Mouse (Mus musculus): ENCODE measurements around the gene Cdk5. TPM values are rescaled to one million over a fixed set of nuclear protein-coding genes. Genes with fewer than 3 reads are reported as not detected.

Cdk5 gene
- polyA plus RNA-seq, 1 experiment from 2014 or later, result 50.7 TPM

DNA sequence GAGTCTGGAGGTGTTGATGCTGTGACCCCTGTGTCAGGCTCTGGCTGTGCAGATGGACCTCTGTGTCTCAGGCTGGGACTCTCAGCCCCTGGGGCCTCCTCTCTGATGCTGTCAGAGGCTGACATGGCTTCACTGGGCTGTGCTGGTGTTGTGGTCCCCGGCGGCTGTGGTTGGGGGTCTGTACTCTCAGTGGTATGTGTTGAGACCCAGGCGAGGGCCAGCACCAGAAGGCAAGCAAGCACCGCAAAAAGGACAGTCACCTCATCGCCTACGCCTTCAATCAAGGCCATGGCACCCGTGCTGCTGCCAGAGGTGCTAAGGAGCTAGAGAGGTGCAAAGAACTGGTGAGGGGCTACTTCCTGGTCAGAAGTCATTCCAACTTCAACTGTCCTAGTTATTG, 23.3 kb upstream of the Cdk5 start:
- 91% methylated on average over 7 of the region's 7 CpGs for WGBS
- H3K9me3 ChIP-seq, result no peaks in the 10 kb centered on the region
- H3K36me3 ChIP-seq (replicated peaks), result peaks cover 25% of the 10 kb centered on the region
- peaks cover 22% of the 10 kb centered on the region for H3K27me3 ChIP-seq (replicated peaks; ENCODE audit: low read depth, poor library complexity, severe bottlenecking)
- DNase-seq (ENCODE audit: low spot score), result no peak
- no peak overlapping the region for H3K27ac ChIP-seq (replicated peaks)
- H3K4me1 ChIP-seq, result peaks cover 56% of the 10 kb centered on the region
- H3K4me3 ChIP-seq, result peak overlapping the region; percentile 98

DNA sequence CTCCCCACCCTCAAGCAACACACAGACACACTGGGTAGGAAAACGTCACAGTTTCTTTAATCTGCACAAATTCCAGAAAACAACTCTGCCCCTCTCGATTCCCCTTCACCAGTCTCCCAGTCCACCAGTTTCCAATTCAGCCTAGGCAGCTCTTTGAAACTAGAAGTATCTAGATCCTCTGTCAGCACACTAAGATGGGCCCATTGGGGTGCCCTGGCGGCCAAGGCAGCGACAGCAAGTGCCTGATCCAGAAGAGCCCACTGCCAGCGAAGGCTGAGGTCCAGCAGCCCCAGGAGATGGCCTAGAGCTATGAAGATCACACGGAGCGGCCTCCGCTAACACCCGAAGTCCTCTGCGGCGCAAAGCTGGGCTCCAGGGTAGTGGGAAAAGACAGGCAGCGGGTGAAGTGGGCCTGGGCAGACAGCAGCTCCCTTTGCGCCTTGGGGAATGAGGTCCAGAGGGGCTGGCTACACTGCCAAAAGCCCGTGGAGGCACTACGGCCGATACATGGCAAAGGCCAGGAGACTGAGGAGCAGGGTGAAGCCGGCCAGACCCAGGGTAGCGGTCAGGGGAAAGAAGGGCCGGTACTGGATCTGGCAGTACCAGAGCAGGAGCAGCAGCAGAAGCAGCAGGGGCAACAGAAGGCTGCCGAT, 22.2 kb upstream of the Cdk5 start:
- DNase-seq (ENCODE audit: low spot score), result no peak
- Histone ChIP-seq H3K9me3 (no peaks in the 10 kb centered on the region), H3K27me3 (replicated peaks; ENCODE audit: low read depth, poor library complexity, severe bottlenecking) (peaks cover 18% of the 10 kb centered on the region), H3K4me1 (peaks cover 47% of the 10 kb centered on the region), H3K27ac (replicated peaks) (peak overlapping the region; percentile 98), H3K36me3 (replicated peaks) (peaks cover 35% of the 10 kb centered on the region), H3K4me3 (peak overlapping the region; percentile 98)
- 56% methylated on average over 20 of the region's 20 CpGs for WGBS

DNA sequence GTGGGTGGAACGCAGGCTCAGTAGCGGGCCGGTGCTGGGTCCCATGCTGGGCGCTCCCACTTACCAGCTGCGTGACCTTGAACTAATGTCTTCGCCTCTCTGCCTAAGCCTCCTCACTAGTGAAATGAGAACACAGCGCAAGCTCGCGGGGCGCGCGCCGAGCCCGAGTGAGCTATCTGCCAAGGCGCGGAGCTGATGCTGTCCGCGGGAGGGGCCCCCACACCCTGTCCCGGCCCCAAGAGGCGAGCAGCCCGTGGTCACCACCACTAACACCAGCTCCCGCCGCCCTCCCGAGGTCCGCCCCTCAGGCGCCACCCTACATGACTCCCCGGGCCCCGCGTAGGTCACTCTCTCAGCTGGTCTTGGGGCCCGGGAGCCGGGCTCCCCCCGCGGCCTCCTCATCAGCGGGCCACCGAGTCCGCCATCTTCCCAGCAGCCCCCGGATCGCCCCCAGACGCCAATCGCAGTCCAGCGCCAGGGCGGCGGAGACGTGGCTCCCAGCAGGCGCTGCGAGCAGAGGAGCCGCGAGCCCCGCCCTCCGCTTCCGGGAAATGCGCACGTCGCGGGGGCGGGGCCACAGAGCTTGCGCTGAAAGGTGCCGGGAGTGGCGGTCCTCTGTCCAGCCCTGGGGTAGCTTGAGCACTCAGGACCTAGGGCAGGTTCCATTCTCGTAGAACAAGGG, 21.6 kb upstream of the Cdk5 start, which contains the start of gene Fastk:
TSS of gene Fastk (minus strand) at position 542 of the 682 bp plus-strand sequence.
- Histone ChIP-seq H3K4me1 (peaks cover 47% of the 10 kb centered on the region), H3K27me3 (replicated peaks; ENCODE audit: low read depth, poor library complexity, severe bottlenecking) (peaks cover 13% of the 10 kb centered on the region), H3K9me3 (no peaks in the 10 kb centered on the region), H3K4me3 (peak within 1 kb of the TSS; percentile 98), H3K36me3 (replicated peaks) (peaks cover 42% of the 10 kb centered on the region), H3K27ac (replicated peaks) (peak within 1 kb of the TSS; percentile 98)
- peak; percentile 95 for DNase-seq (ENCODE audit: low spot score)
- under 1% methylated on average over 60 of the region's 60 CpGs for WGBS

DNA sequence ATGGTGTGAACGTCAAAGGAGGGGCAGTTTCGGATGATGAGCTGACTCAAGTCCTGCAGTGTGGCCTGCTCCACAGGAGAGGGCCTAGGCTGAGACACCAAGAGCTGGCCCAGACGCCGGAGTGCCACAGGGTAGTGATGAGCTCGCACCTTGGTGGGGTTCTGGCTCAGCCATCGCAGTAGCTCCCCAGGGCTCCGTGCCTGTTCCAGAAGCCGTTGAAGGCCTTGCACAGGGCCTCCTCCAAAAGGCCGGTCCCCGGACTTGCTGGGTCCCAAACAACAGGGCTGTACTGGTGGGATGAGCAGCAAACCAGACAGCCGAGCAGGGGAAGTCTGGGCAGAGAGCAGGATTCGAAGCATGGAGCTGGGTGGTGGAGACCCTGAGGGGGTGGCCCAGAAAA, 20.6 kb upstream of the Cdk5 start:
- WGBS, result 86% methylated on average over 12 of the region's 12 CpGs
- Histone ChIP-seq H3K36me3 (replicated peaks) (peaks cover 52% of the 10 kb centered on the region), H3K4me3 (peak overlapping the region; percentile 98), H3K27ac (replicated peaks) (peak overlapping the region; percentile 98; the same call in 1 of the 2 replicates), H3K4me1 (peaks cover 47% of the 10 kb centered on the region), H3K27me3 (replicated peaks; ENCODE audit: low read depth, poor library complexity, severe bottlenecking) (peaks cover 6% of the 10 kb centered on the region), H3K9me3 (no peaks in the 10 kb centered on the region)
- DNase-seq (ENCODE audit: low spot score), result no peak

- DNase-seq (ENCODE audit: low spot score), result no peak
- Histone ChIP-seq H3K36me3 (replicated peaks) (peaks cover 59% of the 10 kb centered on the region), H3K9me3 (no peaks in the 10 kb centered on the region), H3K4me1 (peaks cover 47% of the 10 kb centered on the region), H3K27ac (replicated peaks) (no peak overlapping the region), H3K4me3 (no peak overlapping the region), H3K27me3 (replicated peaks; ENCODE audit: low read depth, poor library complexity, severe bottlenecking) (no peaks in the 10 kb centered on the region)
- WGBS, result 91% methylated on average over 7 of the region's 7 CpGs
These were observed 19.9 kb upstream of the Cdk5 start for GRCm38 (mm10) chr5:24443204-24443603.

DNA sequence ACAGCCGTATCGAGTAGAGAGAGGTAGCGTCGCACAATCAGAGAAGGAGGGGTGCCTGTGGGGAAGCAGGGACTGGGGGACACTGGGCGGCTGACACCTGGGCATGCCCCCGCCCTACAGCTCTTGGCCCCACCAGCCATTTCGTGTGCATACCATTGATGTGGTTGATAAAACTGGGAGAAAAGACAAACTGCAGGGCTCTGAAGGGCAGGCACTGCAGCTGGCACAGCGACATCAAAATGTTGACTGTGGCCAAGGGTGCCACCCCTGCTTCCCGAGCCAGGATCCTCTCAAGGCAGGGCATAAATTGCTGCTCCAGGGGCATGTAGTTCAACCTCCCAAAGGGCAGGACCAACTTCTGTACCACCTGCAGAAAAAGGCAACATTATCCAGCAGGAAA, 18.7 kb upstream of the Cdk5 start:
- H3K4me1 ChIP-seq, result peaks cover 36% of the 10 kb centered on the region
- no peak overlapping the region for H3K27ac ChIP-seq (replicated peaks)
- no peaks in the 10 kb centered on the region for H3K9me3 ChIP-seq
- no peak for DNase-seq (ENCODE audit: low spot score)
- H3K27me3 ChIP-seq (replicated peaks; ENCODE audit: low read depth, poor library complexity, severe bottlenecking), result no peaks in the 10 kb centered on the region
- H3K4me3 ChIP-seq, result no peak overlapping the region
- WGBS, result 91% methylated on average over 9 of the region's 9 CpGs
- peaks cover 64% of the 10 kb centered on the region for H3K36me3 ChIP-seq (replicated peaks)

DNA sequence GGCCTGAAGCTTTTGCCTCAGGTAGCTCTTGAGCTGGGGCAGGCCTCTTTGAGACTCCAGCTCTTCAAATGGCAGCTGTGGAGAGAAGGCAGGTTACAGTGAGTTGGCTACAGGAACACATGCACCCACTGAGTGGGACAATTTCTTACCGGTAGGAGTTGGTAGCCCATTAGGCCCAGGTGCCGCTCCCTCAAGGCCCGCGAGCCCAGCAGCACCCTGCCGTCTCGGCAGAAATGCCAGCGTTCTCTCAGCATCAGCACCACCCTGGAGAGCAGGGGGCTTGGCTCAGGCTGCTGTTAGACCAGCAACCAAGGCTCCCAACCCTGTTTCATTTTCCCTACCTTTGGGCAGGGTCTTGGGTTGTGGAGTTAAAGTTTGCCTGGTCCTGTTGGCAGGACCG, 17.9 kb upstream of the Cdk5 start:
- 95% methylated on average over 8 of the region's 8 CpGs for WGBS
- Histone ChIP-seq H3K27me3 (replicated peaks; ENCODE audit: low read depth, poor library complexity, severe bottlenecking) (no peaks in the 10 kb centered on the region), H3K4me1 (peaks cover 27% of the 10 kb centered on the region), H3K4me3 (no peak overlapping the region), H3K36me3 (replicated peaks) (peaks cover 72% of the 10 kb centered on the region), H3K9me3 (no peaks in the 10 kb centered on the region), H3K27ac (replicated peaks) (no peak overlapping the region)
- DNase-seq (ENCODE audit: low spot score), result no peak

DNA sequence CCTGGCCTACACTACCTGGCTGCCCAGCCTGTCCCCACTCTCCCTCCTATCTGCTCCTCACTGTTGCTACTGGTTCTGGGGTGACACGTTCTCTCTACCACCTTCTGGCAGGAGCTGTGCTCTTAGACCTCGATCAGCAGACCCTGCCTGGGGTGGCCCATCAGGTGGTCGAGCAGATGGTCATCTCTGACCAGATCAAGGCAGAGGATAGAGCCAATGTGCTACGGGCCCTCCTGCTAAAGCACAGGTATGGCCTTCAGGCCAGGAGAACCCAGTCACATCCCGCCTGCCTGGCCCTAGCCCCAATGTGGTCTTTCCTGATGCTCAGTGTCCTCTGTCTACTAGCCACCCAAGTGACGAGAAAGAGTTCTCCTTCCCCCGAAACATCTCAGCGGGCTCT, 10.7 kb upstream of the Cdk5 start:
- no peak for DNase-seq (ENCODE audit: low spot score)
- Histone ChIP-seq H3K36me3 (replicated peaks) (peaks cover 92% of the 10 kb centered on the region), H3K27me3 (replicated peaks; ENCODE audit: low read depth, poor library complexity, severe bottlenecking) (no peaks in the 10 kb centered on the region), H3K27ac (replicated peaks) (no peak overlapping the region), H3K4me3 (no peak overlapping the region), H3K4me1 (peaks cover 6% of the 10 kb centered on the region), H3K9me3 (no peaks in the 10 kb centered on the region)
- WGBS, result 87% methylated on average over 8 of the region's 8 CpGs

GRCm38 (mm10) chr5:24428596-24428995, 5.3 kb upstream of the Cdk5 start:
- H3K27me3 ChIP-seq (replicated peaks; ENCODE audit: low read depth, poor library complexity, severe bottlenecking), result peaks cover 24% of the 10 kb centered on the region
- WGBS, result 16% methylated on average over 9 of the region's 9 CpGs
- 0 out of 2 replicates have a peak overlapping the region, but pooled peaks have one; percentile 41 for H3K27ac ChIP-seq (replicated peaks)
- peaks cover 55% of the 10 kb centered on the region for H3K4me1 ChIP-seq
- H3K4me3 ChIP-seq, result peak overlapping the region; percentile 80
- peaks cover 45% of the 10 kb centered on the region for H3K36me3 ChIP-seq (replicated peaks)
- H3K9me3 ChIP-seq, result no peaks in the 10 kb centered on the region
- DNase-seq (ENCODE audit: low spot score), result peak; percentile 43

- Histone ChIP-seq H3K4me3 (peak overlapping the region; percentile 80), H3K27ac (replicated peaks) (peak overlapping the region; percentile 41; the same call in 1 of the 2 replicates), H3K27me3 (replicated peaks; ENCODE audit: low read depth, poor library complexity, severe bottlenecking) (peaks cover 24% of the 10 kb centered on the region), H3K36me3 (replicated peaks) (peaks cover 39% of the 10 kb centered on the region), H3K4me1 (peaks cover 56% of the 10 kb centered on the region), H3K9me3 (no peaks in the 10 kb centered on the region)
- DNase-seq (ENCODE audit: low spot score), result peak; percentile 71
- WGBS, result 3% methylated on average over 15 of the region's 15 CpGs
These were observed 4.7 kb upstream of the Cdk5 start for GRCm38 (mm10) chr5:24427981-24428402.

- no peak for DNase-seq (ENCODE audit: low spot score)
- WGBS, result 9% methylated on average over 12 of the region's 12 CpGs
- Histone ChIP-seq H3K9me3 (no peaks in the 10 kb centered on the region), H3K27ac (replicated peaks) (peak overlapping the region; percentile 35; the same call in 1 of the 2 replicates), H3K27me3 (replicated peaks; ENCODE audit: low read depth, poor library complexity, severe bottlenecking) (peaks cover 24% of the 10 kb centered on the region), H3K36me3 (replicated peaks) (peaks cover 31% of the 10 kb centered on the region), H3K4me3 (peak overlapping the region; percentile 80), H3K4me1 (peaks cover 63% of the 10 kb centered on the region)
These were observed 3.9 kb upstream of the Cdk5 start for GRCm38 (mm10) chr5:24427285-24427633.

DNA sequence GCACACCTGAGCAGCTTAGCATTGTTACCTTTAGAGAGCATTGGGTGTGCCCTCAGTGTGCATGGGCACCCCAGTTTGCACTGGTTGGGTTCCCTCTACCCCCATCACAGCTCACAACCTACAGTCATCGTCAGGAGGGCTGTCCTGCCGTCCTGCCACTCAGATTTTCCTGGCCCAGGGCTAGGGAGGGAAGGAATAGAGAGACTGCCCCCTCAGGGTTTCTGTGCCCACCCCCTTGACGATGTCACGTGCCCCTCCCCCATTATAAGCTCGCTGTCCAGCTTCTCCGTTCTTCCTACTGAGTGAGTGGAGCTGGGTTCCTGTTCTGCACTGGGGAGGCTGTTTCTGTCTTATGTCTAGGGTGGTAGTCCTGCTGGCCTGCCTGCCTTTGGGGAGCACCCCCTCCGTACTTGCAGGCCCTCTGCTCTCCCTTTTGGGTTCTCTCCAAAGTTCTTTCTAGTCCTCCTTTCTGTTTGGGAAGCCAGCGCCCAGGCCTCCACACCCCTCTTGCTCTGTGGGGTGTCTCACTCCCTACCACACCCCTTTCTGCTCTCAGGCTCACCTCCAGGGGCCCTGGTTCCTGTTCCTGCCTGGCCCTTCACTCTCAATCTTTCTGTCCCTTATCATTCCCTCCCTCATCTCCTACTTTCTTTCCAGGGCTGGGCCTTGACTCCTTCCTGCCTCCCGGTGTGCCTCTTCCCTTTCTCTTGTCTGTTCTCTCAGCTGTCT, 3.4 kb upstream of the Cdk5 start:
- Histone ChIP-seq H3K4me1 (peaks cover 67% of the 10 kb centered on the region), H3K27ac (replicated peaks) (peak overlapping the region; percentile 90; the same call in 1 of the 2 replicates), H3K9me3 (no peaks in the 10 kb centered on the region), H3K36me3 (replicated peaks) (peaks cover 29% of the 10 kb centered on the region), H3K4me3 (peak overlapping the region; percentile 80), H3K27me3 (replicated peaks; ENCODE audit: low read depth, poor library complexity, severe bottlenecking) (peaks cover 24% of the 10 kb centered on the region)
- DNase-seq (ENCODE audit: low spot score), result peak; percentile 18
- WGBS, result 9% methylated on average over 9 of the region's 9 CpGs

Measured in embryonic facial prominence, embryonic 10.5 days (tissue).